Mouse (Mus musculus): ENCODE data around the gene Ispd. TPM values are rescaled to one million over a fixed set of nuclear protein-coding genes. Genes with fewer than 3 reads are reported as not detected.

The Ispd gene
- polyA plus RNA-seq, 1 experiment from 2014 or later = 5.2 TPM

DNA sequence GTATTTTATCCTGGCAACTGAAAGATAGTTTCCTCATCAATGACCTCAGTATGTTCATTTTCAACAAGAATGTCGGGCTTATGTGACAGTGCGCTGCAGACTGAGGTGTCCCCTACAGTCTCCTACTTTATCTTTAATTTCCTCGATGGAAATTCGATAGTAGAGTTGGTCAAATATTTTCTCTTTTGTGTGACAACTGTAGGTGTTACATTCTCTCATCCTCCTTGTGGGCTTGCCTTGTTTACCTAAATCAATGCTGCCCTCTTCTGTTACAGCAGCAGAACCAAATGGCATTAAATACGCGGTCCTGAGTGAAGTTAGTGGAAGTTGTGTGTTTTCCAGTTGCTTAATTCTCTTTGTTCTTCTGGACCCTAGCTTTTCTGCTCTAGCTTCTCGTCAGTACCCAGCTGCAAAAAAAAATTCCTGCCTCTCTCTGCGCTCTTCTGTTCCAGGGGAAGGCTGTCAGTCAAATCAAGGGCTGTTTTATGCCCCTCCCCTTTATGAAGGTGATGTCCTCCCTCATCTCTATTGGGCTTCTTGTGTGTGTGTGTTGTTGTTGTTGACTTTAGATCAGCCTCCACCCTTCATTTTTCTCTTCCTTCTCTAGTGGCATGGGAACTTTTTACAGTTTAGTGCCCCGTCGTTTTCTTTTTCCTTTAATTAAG is 289.8 kb downstream of the Ispd start:
- no peak overlapping the region for H3K4me3 ChIP-seq (ENCODE audit: low read depth, low read length)
- no peak for ATAC-seq
- H3K9ac ChIP-seq (ENCODE audit: low read depth, low read length) = no peak overlapping the region
- no peak overlapping the region for H3K4me2 ChIP-seq (replicated peaks; ENCODE audit: low read depth)
- H3K9me3 ChIP-seq (ENCODE audit: control insufficient read depth) = no peaks in the 10 kb centered on the region
- no peaks in the 10 kb centered on the region for H3K27me3 ChIP-seq (replicated peaks; ENCODE audit: control insufficient read depth, insufficient read depth, low read length)
- no peaks in the 10 kb centered on the region for H3K36me3 ChIP-seq (ENCODE audit: control insufficient read depth, insufficient read depth)
- TF ChIP-seq CTCF (IDR thresholded peaks at IDR 0.05; ENCODE audit: low read depth) = peak; percentile 80
- 34% methylated on average over 10 of the region's 10 CpGs for WGBS
- H3K4me1 ChIP-seq (replicated peaks; ENCODE audit: control insufficient read depth, insufficient read depth, low read length) = no peaks in the 10 kb centered on the region
- H3K27ac ChIP-seq (ENCODE audit: low read depth, low read length) = no peak overlapping the region

- Histone ChIP-seq H3K4me2 (replicated peaks; ENCODE audit: low read depth) (no peak overlapping the region), H3K9ac (ENCODE audit: low read depth, low read length) (no peak overlapping the region), H3K27ac (ENCODE audit: low read depth, low read length) (no peak overlapping the region), H3K36me3 (ENCODE audit: control insufficient read depth, insufficient read depth) (no peaks in the 10 kb centered on the region), H3K9me3 (ENCODE audit: control insufficient read depth) (no peaks in the 10 kb centered on the region), H3K4me1 (replicated peaks; ENCODE audit: control insufficient read depth, insufficient read depth, low read length) (no peaks in the 10 kb centered on the region), H3K4me3 (ENCODE audit: low read depth, low read length) (no peak overlapping the region), H3K27me3 (replicated peaks; ENCODE audit: control insufficient read depth, insufficient read depth, low read length) (no peaks in the 10 kb centered on the region)
- no peak for TF ChIP-seq CTCF (IDR thresholded peaks at IDR 0.05; ENCODE audit: low read depth)
- ATAC-seq = no peak
- 19% methylated on average over 2 of the region's 2 CpGs for WGBS
These were observed 293.2 kb downstream of the Ispd start for GRCm38 (mm10) chr12:36674481-36674880.

DNA sequence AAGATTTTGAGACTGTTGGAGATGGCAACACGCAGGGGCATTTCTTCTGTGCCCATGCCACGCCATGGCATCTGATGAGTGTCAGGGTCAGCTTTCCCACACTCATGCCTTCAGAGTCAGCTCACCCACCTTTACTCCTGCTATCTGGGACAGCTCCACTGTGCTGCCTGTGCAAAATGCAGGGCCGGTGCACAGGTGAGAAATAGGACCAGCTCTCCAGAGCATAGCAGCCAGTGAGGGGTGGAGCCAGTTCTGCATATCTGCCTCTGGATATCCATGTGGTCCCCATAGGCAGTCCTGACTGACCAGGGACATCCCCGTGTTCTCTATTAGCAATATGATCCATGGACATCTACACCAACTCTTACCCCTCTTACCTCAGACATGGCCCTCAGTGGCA is 297.0 kb downstream of the Ispd start:
- 0 out of 2 replicates have a peak, but pooled peaks have one; percentile 16 for ATAC-seq
- Histone ChIP-seq H3K4me3 (ENCODE audit: low read depth, low read length) (no peak overlapping the region), H3K9ac (ENCODE audit: low read depth, low read length) (no peak overlapping the region), H3K4me2 (replicated peaks; ENCODE audit: low read depth) (no peak overlapping the region), H3K36me3 (ENCODE audit: control insufficient read depth, insufficient read depth) (no peaks in the 10 kb centered on the region), H3K27ac (ENCODE audit: low read depth, low read length) (no peak overlapping the region), H3K27me3 (replicated peaks; ENCODE audit: control insufficient read depth, insufficient read depth, low read length) (no peaks in the 10 kb centered on the region), H3K4me1 (replicated peaks; ENCODE audit: control insufficient read depth, insufficient read depth, low read length) (no peaks in the 10 kb centered on the region), H3K9me3 (ENCODE audit: control insufficient read depth) (no peaks in the 10 kb centered on the region)
- TF ChIP-seq CTCF (IDR thresholded peaks at IDR 0.05; ENCODE audit: low read depth) = no peak
- 91% methylated on average over 4 of the region's 4 CpGs for WGBS

GRCm38 (mm10) chr12:36680883-36681505 is 299.7 kb downstream of the Ispd start:
- 83% methylated on average over 2 of the region's 2 CpGs for WGBS

DNA sequence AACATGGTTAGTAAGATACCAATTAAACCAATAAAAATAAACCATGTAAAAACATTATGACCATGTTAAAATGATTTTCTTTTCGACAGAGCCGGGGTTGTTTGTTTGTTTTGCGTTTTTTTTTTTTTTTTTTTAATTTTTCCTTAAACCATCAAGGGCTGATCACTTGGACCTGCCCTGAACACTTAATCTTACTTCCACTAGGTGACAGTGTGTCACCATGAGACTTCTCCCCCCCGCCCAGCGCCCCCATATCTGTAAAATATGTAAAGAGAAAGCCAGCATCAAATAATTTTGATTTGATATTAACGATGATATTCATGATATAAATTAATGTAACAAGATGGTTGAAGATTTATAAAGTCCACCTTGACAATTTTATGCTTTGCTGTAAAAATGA is 300.5 kb downstream of the Ispd start:
- Histone ChIP-seq H3K4me1 (replicated peaks; ENCODE audit: control insufficient read depth, insufficient read depth, low read length) (no peaks in the 10 kb centered on the region), H3K27ac (ENCODE audit: low read depth, low read length) (no peak overlapping the region), H3K36me3 (ENCODE audit: control insufficient read depth, insufficient read depth) (no peaks in the 10 kb centered on the region), H3K27me3 (replicated peaks; ENCODE audit: control insufficient read depth, insufficient read depth, low read length) (no peaks in the 10 kb centered on the region), H3K4me2 (replicated peaks; ENCODE audit: low read depth) (no peak overlapping the region), H3K9ac (ENCODE audit: low read depth, low read length) (no peak overlapping the region), H3K9me3 (ENCODE audit: control insufficient read depth) (no peaks in the 10 kb centered on the region), H3K4me3 (ENCODE audit: low read depth, low read length) (no peak overlapping the region)
- 81% methylated on average over 6 of the region's 6 CpGs for WGBS
- peak; percentile 21; the same call in 1 of the 2 replicates for TF ChIP-seq CTCF (IDR thresholded peaks at IDR 0.05; ENCODE audit: low read depth)
- no peak for ATAC-seq

More at GRCm38 (mm10) chr12:36680883-36681505, 299.7 kb downstream of the Ispd start:
- Histone ChIP-seq H3K4me2 (replicated peaks; ENCODE audit: low read depth) (no peak overlapping the region), H3K9me3 (ENCODE audit: control insufficient read depth) (no peaks in the 10 kb centered on the region), H3K36me3 (ENCODE audit: control insufficient read depth, insufficient read depth) (no peaks in the 10 kb centered on the region), H3K4me3 (ENCODE audit: low read depth, low read length) (no peak overlapping the region), H3K27ac (ENCODE audit: low read depth, low read length) (no peak overlapping the region), H3K9ac (ENCODE audit: low read depth, low read length) (no peak overlapping the region), H3K4me1 (replicated peaks; ENCODE audit: control insufficient read depth, insufficient read depth, low read length) (no peaks in the 10 kb centered on the region), H3K27me3 (replicated peaks; ENCODE audit: control insufficient read depth, insufficient read depth, low read length) (no peaks in the 10 kb centered on the region)
- no peak for TF ChIP-seq CTCF (IDR thresholded peaks at IDR 0.05; ENCODE audit: low read depth)
- no peak for ATAC-seq

DNA sequence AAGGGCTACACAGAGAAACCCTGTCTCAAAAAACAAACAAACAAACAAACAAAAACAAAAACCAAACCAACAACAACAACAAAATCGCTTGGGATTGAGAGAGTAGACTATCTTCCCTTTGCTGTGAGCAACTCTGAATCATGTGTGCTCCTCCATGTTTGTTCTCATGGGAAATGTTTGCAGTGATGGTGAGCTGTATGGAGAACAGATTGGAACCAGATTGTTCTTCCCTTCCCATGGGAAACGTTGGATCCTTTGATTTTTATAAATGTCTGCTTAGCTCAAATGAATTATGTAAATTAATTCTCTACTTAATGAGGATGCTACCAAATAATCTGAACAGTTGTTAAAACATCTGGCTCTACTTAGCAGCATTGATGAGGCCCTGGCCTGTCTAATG is 312.8 kb downstream of the Ispd start:
- WGBS = 71% methylated on average over 2 of the region's 2 CpGs
- no peak for TF ChIP-seq CTCF (IDR thresholded peaks at IDR 0.05; ENCODE audit: low read depth)
- no peaks in the 10 kb centered on the region for H3K27me3 ChIP-seq (replicated peaks; ENCODE audit: control insufficient read depth, insufficient read depth, low read length)
- ATAC-seq = no peak
- no peak overlapping the region for H3K4me3 ChIP-seq (ENCODE audit: low read depth, low read length)
- no peak overlapping the region for H3K9ac ChIP-seq (ENCODE audit: low read depth, low read length)
- no peaks in the 10 kb centered on the region for H3K36me3 ChIP-seq (ENCODE audit: control insufficient read depth, insufficient read depth)
- no peak overlapping the region for H3K27ac ChIP-seq (ENCODE audit: low read depth, low read length)
- H3K4me2 ChIP-seq (replicated peaks; ENCODE audit: low read depth) = no peak overlapping the region
- H3K4me1 ChIP-seq (replicated peaks; ENCODE audit: control insufficient read depth, insufficient read depth, low read length) = no peaks in the 10 kb centered on the region
- no peaks in the 10 kb centered on the region for H3K9me3 ChIP-seq (ENCODE audit: control insufficient read depth)
